Mouse (Mus musculus) layer of hippocampus, adult 9-10 months (tissue): Measurements from ENCODE around the gene Nsrp1.
"Not testable (repeated sequence)": the region's sequence is repeated elsewhere in the genome, so short reads cannot be mapped to it uniquely, and the experiment has no call there.

ENCODE experiments used
- DNase-seq: peaks from one replicate; pipeline ENCODE4 v3.0.0; 2022; ENCODE audit warnings: low spot score

Nsrp1 gene

GRCm38 (mm10) chr11:77078273-77079134 lies at the start of gene Nsrp1:
Gene Nsrp1, minus strand, starts transcription at chr11:77078435.
- DNase-seq = peak; percentile 75

GRCm38 (mm10) chr11:77111141-77111540 lies 32.9 kb upstream of the Nsrp1 start:
- no peak for DNase-seq

GRCm38 (mm10) chr11:77108442-77108841 lies 30.2 kb upstream of the Nsrp1 start:
- DNase-seq = no peak

- not testable (repeated sequence) for DNase-seq
Measured at GRCm38 (mm10) chr11:77107872-77108271, 29.6 kb upstream of the Nsrp1 start.

- DNase-seq = no peak
Measured at GRCm38 (mm10) chr11:77106961-77107360, 28.7 kb upstream of the Nsrp1 start.

GRCm38 (mm10) chr11:77100137-77100937 lies 22.1 kb upstream of the Nsrp1 start:
- DNase-seq = peak; percentile 80

GRCm38 (mm10) chr11:77098332-77098972 lies 20.2 kb upstream of the Nsrp1 start:
- no peak for DNase-seq

- DNase-seq = no peak
Measured at GRCm38 (mm10) chr11:77096991-77097390, 18.8 kb upstream of the Nsrp1 start.

- DNase-seq = no peak
Measured at GRCm38 (mm10) chr11:77096581-77096980, 18.3 kb upstream of the Nsrp1 start.

- no peak for DNase-seq
Measured at GRCm38 (mm10) chr11:77095206-77095605, 17.0 kb upstream of the Nsrp1 start.

- DNase-seq = no peak
Measured at GRCm38 (mm10) chr11:77094136-77094535, 15.9 kb upstream of the Nsrp1 start.

- no peak for DNase-seq
Measured at GRCm38 (mm10) chr11:77093208-77093607, 15.0 kb upstream of the Nsrp1 start.

GRCm38 (mm10) chr11:77089162-77089561 lies 10.9 kb upstream of the Nsrp1 start:
- DNase-seq = no peak

- DNase-seq = no peak
Measured at GRCm38 (mm10) chr11:77087004-77087403, 8.8 kb upstream of the Nsrp1 start.

GRCm38 (mm10) chr11:77084001-77084682 lies 5.9 kb upstream of the Nsrp1 start:
- no peak for DNase-seq

GRCm38 (mm10) chr11:77079361-77079760 lies 1.1 kb upstream of the Nsrp1 start:
- no peak for DNase-seq

GRCm38 (mm10) chr11:77077792-77078191 lies 443 bp downstream of the Nsrp1 start:
- DNase-seq = no peak

- DNase-seq = not testable (repeated sequence)
Measured at GRCm38 (mm10) chr11:77077331-77077730, 904 bp downstream of the Nsrp1 start.

- no peak for DNase-seq
Measured at GRCm38 (mm10) chr11:77070721-77071120, 7.5 kb downstream of the Nsrp1 start.

GRCm38 (mm10) chr11:77068825-77069224 lies 9.4 kb downstream of the Nsrp1 start:
- DNase-seq = no peak

GRCm38 (mm10) chr11:77063406-77063805 lies 14.8 kb downstream of the Nsrp1 start:
- DNase-seq = no peak

GRCm38 (mm10) chr11:77061951-77062350 lies 16.3 kb downstream of the Nsrp1 start:
- no peak for DNase-seq
